Mouse (Mus musculus) frontal cortex, adult 2 months (tissue): ENCODE data around the gene H2-K1. TPM values are rescaled to one million over a fixed set of nuclear protein-coding genes. Genes with fewer than 3 reads are reported as not detected.
"Not testable (repeated sequence)": the region's sequence is repeated elsewhere in the genome, so short reads cannot be mapped to it uniquely, and the experiment has no call there.

ENCODE experiments used
- DNase-seq, 2 experiments: peaks; one replicate each; pipeline ENCODE4 v3.0.0; 2022; ENCODE audit warnings: low spot score in 1 of 2; ENCODE audit errors: extremely low spot score in 1 of 2
- polyA plus RNA-seq: library from polyadenylated mRNA; depleted of rRNA; stranded (reverse); fragments of >200 nt; gene quantifications from 2 replicates; pipeline ENCODE4 v1.2.3, GENCODE M21; 2012; rRNA removed

Gene H2-K1
- polyA plus RNA-seq, 1 experiment: 75.5 TPM

GRCm38 (mm10) chr17:33957493-33957892 is 42.7 kb downstream of the H2-K1 start:
- no peak for DNase-seq

GRCm38 (mm10) chr17:33956336-33956735 is 43.8 kb downstream of the H2-K1 start:
- DNase-seq: no peak

GRCm38 (mm10) chr17:33955555-33956214 is 44.5 kb downstream of the H2-K1 start, which contains the start of the genes Vps52 and Rps18:
Gene Vps52 (plus strand): TSS chr17:33955812.
Gene Rps18 (minus strand): TSS chr17:33956001.
- peak; percentile 94 to 99 for DNase-seq

- peak in 1 of 2 experiments; percentile 37 for DNase-seq
These were observed 45.2 kb downstream of the H2-K1 start for GRCm38 (mm10) chr17:33954646-33955554.

GRCm38 (mm10) chr17:33953961-33954565 is 46.1 kb downstream of the H2-K1 start:
- no peak for DNase-seq

GRCm38 (mm10) chr17:33953310-33953709 is 46.8 kb downstream of the H2-K1 start:
- no peak for DNase-seq

- DNase-seq: no peak
These were observed 47.3 kb downstream of the H2-K1 start for GRCm38 (mm10) chr17:33952879-33953278.

GRCm38 (mm10) chr17:33952015-33952414 is 48.1 kb downstream of the H2-K1 start:
- not testable (repeated sequence) for DNase-seq

- DNase-seq: peak in 1 of 2 experiments; percentile 82
These were observed 48.9 kb downstream of the H2-K1 start, which contains the start of gene B3galt4 for GRCm38 (mm10) chr17:33951021-33951946. Gene B3galt4 (minus strand): TSS chr17:33951488.

GRCm38 (mm10) chr17:33950131-33950625 is 50.0 kb downstream of the H2-K1 start:
- DNase-seq: no peak

- DNase-seq: no peak
These were observed 51.1 kb downstream of the H2-K1 start for GRCm38 (mm10) chr17:33948905-33949537.

- no peak for DNase-seq
These were observed 51.9 kb downstream of the H2-K1 start for GRCm38 (mm10) chr17:33948090-33948904.

- peak in 1 of 2 experiments; percentile 31 for DNase-seq
These were observed 52.6 kb downstream of the H2-K1 start for GRCm38 (mm10) chr17:33947430-33948089.

Other genes starting within 250 kb of the H2-K1 start
- gene Rab11b, start 239.8 kb downstream of the H2-K1 start, polyA plus RNA-seq: 461 and 466 TPM in 2 replicates
- gene Angptl4, start 218.5 kb downstream of the H2-K1 start, polyA plus RNA-seq: 4.2 and 4.4 TPM in 2 replicates
- 171 and 180 TPM in 2 replicates for gene Kank3, start 189.8 kb downstream of the H2-K1 start, polyA plus RNA-seq
- gene Rps28, start 175.8 kb downstream of the H2-K1 start, polyA plus RNA-seq: 683 and 811 TPM in 2 replicates
- 316 and 318 TPM in 2 replicates for gene Ndufa7, start 175.8 kb downstream of the H2-K1 start, polyA plus RNA-seq
- 30.1 and 31.8 TPM in 2 replicates for gene Cd320, start 157.3 kb downstream of the H2-K1 start, polyA plus RNA-seq
- gene Gm7029, start 126.5 kb downstream of the H2-K1 start, polyA plus RNA-seq: not detected in 2 replicates
- 2.5 and 2.6 TPM in 2 replicates for gene Kifc1, start 109.7 kb downstream of the H2-K1 start, polyA plus RNA-seq
- gene Platr17, start 95.2 kb downstream of the H2-K1 start, polyA plus RNA-seq: 1.3 and 1.5 TPM in 2 replicates
- gene Daxx, start 90.9 kb downstream of the H2-K1 start, polyA plus RNA-seq: 26.4 and 27.2 TPM in 2 replicates
- gene Tapbp, start 84.4 kb downstream of the H2-K1 start, polyA plus RNA-seq: 25.4 and 28.5 TPM in 2 replicates
- gene Zbtb22, start 84.4 kb downstream of the H2-K1 start, polyA plus RNA-seq: 29.9 and 33.4 TPM in 2 replicates
- gene Rgl2, start 70.8 kb downstream of the H2-K1 start, polyA plus RNA-seq: 154 and 161 TPM in 2 replicates
- 101 and 130 TPM in 2 replicates for gene Pfdn6, start 60.0 kb downstream of the H2-K1 start, polyA plus RNA-seq
- 13.3 and 13.7 TPM in 2 replicates for gene Wdr46, start 59.7 kb downstream of the H2-K1 start, polyA plus RNA-seq
- 6.9 and 7.5 TPM in 2 replicates for gene B3galt4, start 48.9 kb downstream of the H2-K1 start, polyA plus RNA-seq
- gene Vps52, start 44.5 kb downstream of the H2-K1 start, polyA plus RNA-seq: 69.5 and 70.5 TPM in 2 replicates
- gene Rps18, start 44.3 kb downstream of the H2-K1 start, polyA plus RNA-seq: 488 and 518 TPM in 2 replicates
- 80.9 and 89.6 TPM in 2 replicates for gene Ring1, start 24.3 kb upstream of the H2-K1 start, polyA plus RNA-seq
- 84.6 and 87.2 TPM in 2 replicates for gene H2-Ke6, start 27.7 kb upstream of the H2-K1 start, polyA plus RNA-seq
- gene Slc39a7, start 31.3 kb upstream of the H2-K1 start, polyA plus RNA-seq: 101 and 102 TPM in 2 replicates
- gene Rxrb, start 31.5 kb upstream of the H2-K1 start, polyA plus RNA-seq: 69.5 and 79.4 TPM in 2 replicates
- gene Col11a2, start 39.1 kb upstream of the H2-K1 start, polyA plus RNA-seq: 10.0 and 10.7 TPM in 2 replicates
- 1.1 and 1.2 TPM in 2 replicates for gene H2-Oa, start 92.0 kb upstream of the H2-K1 start, polyA plus RNA-seq
- 26.3 and 26.8 TPM in 2 replicates for gene H2-DMa, start 119.2 kb upstream of the H2-K1 start, polyA plus RNA-seq
- gene Brd2, start 122.3 kb upstream of the H2-K1 start, polyA plus RNA-seq: 167 and 194 TPM in 2 replicates
- gene H2-DMb2, start 143.0 kb upstream of the H2-K1 start, polyA plus RNA-seq: 0.99 and 1.1 TPM in 2 replicates
- gene H2-DMb1, start 152.7 kb upstream of the H2-K1 start, polyA plus RNA-seq: 3.1 and 3.5 TPM in 2 replicates
- 4.0 and 4.1 TPM in 2 replicates for gene Tap1, start 187.2 kb upstream of the H2-K1 start, polyA plus RNA-seq
- 4.5 and 4.7 TPM in 2 replicates for gene Psmb9, start 187.4 kb upstream of the H2-K1 start, polyA plus RNA-seq
- gene Psmb8, start 197.4 kb upstream of the H2-K1 start, polyA plus RNA-seq: 10.1 and 12.1 TPM in 2 replicates
- 9.1 and 10.1 TPM in 2 replicates for gene Tap2, start 203.2 kb upstream of the H2-K1 start, polyA plus RNA-seq
- 0.78 and 1.1 TPM in 2 replicates for gene H2-Ob, start 238.6 kb upstream of the H2-K1 start, polyA plus RNA-seq